Mouse (Mus musculus) myocyte (in vitro differentiated cells): ENCODE measurements around the gene Tmem29.

ENCODE experiments used
- CEBPB ChIP-seq: IDR thresholded peaks from 2 replicates; pipeline ENCODE4 v1.6.1; 2011; ENCODE audit warnings: mild to moderate bottlenecking, moderate library complexity; ENCODE audit not compliant: poor library complexity, insufficient read depth, severe bottlenecking
- MYOD1 ChIP-seq, 3 experiments: IDR thresholded peaks; one replicate each; pipeline ENCODE4 v1.6.1; 2011; ENCODE audit warnings: control low read depth in 2 of 3, low read depth in 2 of 3, mild to moderate bottlenecking in 2 of 3, moderate library complexity in 1 of 3; ENCODE audit not compliant: insufficient read length in 2 of 3, control insufficient read depth in 1 of 3
- POLR2A ChIP-seq: IDR thresholded peaks from one replicate; pipeline ENCODE4 v1.6.1; 2011; ENCODE audit warnings: low read depth, mild to moderate bottlenecking, control low read depth, moderate library complexity; ENCODE audit not compliant: insufficient read length
- POLR2AphosphoS2 ChIP-seq: IDR thresholded peaks from one replicate; pipeline ENCODE4 v1.6.1; 2011; ENCODE audit warnings: low read depth, control low read depth; ENCODE audit not compliant: insufficient read length
- TCF3 ChIP-seq: IDR thresholded peaks from one replicate; pipeline ENCODE4 v1.6.1; 2011; ENCODE audit warnings: low read depth, control low read depth; ENCODE audit not compliant: insufficient read length
- USF1 ChIP-seq: IDR thresholded peaks from one replicate; pipeline ENCODE4 v1.6.1; 2011; ENCODE audit warnings: low read depth, mild to moderate bottlenecking, control low read depth, moderate library complexity

DNA sequence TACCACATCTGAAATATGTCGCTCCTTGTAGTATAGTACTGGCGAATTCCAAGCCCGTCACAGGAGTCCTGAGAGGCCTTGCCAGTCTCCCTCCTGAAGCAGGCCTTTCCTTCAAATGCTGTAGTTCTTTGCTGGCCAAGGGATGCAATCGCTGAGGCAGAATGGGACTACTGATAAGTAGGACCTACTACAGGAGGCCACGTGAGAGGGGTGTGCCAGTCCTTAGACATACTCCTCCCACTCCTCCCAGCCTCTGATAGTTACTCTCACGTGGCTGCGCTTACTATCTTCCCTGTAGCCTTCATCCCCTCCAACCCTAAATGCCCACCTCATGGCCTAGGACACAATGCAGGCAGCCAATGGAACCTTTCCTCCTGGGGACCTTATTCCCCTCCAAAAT, 23.6 kb downstream of the Tmem29 start:
- TF ChIP-seq POLR2A (no peak), MYOD1 (IDR thresholded peaks at IDR 0.05; ENCODE audit: control insufficient read depth in 1 of 3, insufficient read length in 2 of 3, low read depth in 2 of 3) (no peak), USF1 (no peak), TCF3 (no peak), POLR2AphosphoS2 (no peak), CEBPB (no peak)
